Mouse (Mus musculus) intestine, embryonic 15.5 days (tissue): ENCODE results near the gene B3galt4. TPM values are rescaled to one million over a fixed set of nuclear protein-coding genes. Genes with fewer than 3 reads are reported as not detected.
A peak's percentile ranks its signal among the peaks of the same experiment; 100 is the strongest.
"Not testable (repeated sequence)": the region's sequence is repeated elsewhere in the genome, so short reads cannot be mapped to it uniquely, and the experiment has no call there.

Source experiments
- ATAC-seq: fragments of 200-750 bp; cut with Nextera tagmentation; 2 replicates; pipeline ENCODE4 v1.8.0; 2017; ENCODE audit warnings: moderate TSS enrichment, moderate library complexity
- H3K27ac ChIP-seq: fragments of 300-500 bp; sonication (generic); 2 replicates; pipeline ENCODE4 v1.5.1; 2015; ENCODE audit warnings: mild to moderate bottlenecking, inconsistent platforms
- H3K27me3 ChIP-seq: fragments of 300-500 bp; sonication (generic); replicated peaks from 2 replicates; pipeline ENCODE4 v1.6.1; 2015; ENCODE audit warnings: inconsistent platforms
- H3K36me3 ChIP-seq: fragments of 300-500 bp; sonication (generic); 2 replicates; pipeline ENCODE4 v1.6.1; 2015; ENCODE audit warnings: inconsistent platforms
- H3K4me1 ChIP-seq: fragments of 300-500 bp; sonication (generic); replicated peaks from 2 replicates; pipeline ENCODE4 v1.6.1; 2015; ENCODE audit warnings: inconsistent platforms
- H3K4me2 ChIP-seq: fragments of 300-500 bp; sonication (generic); replicated peaks from 2 replicates; pipeline ENCODE4 v1.6.1; 2015; ENCODE audit warnings: mild to moderate bottlenecking, inconsistent platforms
- H3K4me3 ChIP-seq: fragments of 300-500 bp; sonication (generic); replicated peaks from 2 replicates; pipeline ENCODE4 v1.5.1; 2015; ENCODE audit warnings: inconsistent platforms
- H3K9ac ChIP-seq: fragments of 300-500 bp; sonication (generic); 2 replicates; pipeline ENCODE4 v1.6.1; 2015; ENCODE audit warnings: inconsistent platforms
- H3K9me3 ChIP-seq: fragments of 300-500 bp; sonication (generic); 2 replicates; pipeline ENCODE4 v1.6.1; 2016; ENCODE audit warnings: inconsistent platforms
- WGBS: fragments of 180-500 bp; shearing (Covaris S2); methylation state at CpG from one replicate; pipeline ENCODE4 v1.1.7; 2015; 5-methylcytosine and 5-hydroxymethylcytosine counted together
- polyA plus RNA-seq: library from polyadenylated mRNA; unstranded; fragments of >200 nt; fragmentation: Nextera tagmentation; extraction: Ambion mirVana; gene quantifications from 2 replicates; pipeline ENCODE4 v1.2.1, GENCODE M21; 2015

The B3galt4 gene
- polyA plus RNA-seq, 1 experiment from 2014 or later, result 9.8 TPM

DNA sequence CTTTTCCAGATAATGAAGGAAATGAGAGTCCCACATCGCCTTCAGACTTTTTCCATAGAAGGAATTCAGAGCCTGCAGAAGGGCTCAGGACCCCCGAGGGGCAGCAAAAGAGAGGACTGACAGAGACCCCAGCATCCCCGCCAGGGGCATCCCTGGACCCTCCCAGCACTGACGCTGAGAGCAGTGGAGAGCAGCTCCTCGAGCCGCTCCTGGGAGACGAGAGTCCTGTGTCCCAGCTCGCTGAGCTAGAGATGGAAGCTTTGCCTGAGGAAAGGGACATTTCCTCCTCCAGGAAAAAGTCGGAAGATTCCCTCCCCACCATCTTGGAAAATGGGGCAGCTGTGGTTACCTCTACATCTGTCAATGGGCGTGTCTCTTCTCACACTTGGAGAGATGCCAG is 38.0 kb downstream of the B3galt4 start:
- ATAC-seq, result no peak
- H3K27ac ChIP-seq, result no peak overlapping the region
- no peak overlapping the region for H3K4me2 ChIP-seq
- no peak overlapping the region for H3K9ac ChIP-seq
- WGBS, result 90% methylated on average over 10 of the region's 10 CpGs
- H3K27me3 ChIP-seq, result no peaks in the 10 kb centered on the region
- H3K4me1 ChIP-seq, result peaks cover 32% of the 10 kb centered on the region
- H3K9me3 ChIP-seq, result no peaks in the 10 kb centered on the region
- H3K4me3 ChIP-seq, result no peak overlapping the region
- H3K36me3 ChIP-seq, result peaks cover 46% of the 10 kb centered on the region

DNA sequence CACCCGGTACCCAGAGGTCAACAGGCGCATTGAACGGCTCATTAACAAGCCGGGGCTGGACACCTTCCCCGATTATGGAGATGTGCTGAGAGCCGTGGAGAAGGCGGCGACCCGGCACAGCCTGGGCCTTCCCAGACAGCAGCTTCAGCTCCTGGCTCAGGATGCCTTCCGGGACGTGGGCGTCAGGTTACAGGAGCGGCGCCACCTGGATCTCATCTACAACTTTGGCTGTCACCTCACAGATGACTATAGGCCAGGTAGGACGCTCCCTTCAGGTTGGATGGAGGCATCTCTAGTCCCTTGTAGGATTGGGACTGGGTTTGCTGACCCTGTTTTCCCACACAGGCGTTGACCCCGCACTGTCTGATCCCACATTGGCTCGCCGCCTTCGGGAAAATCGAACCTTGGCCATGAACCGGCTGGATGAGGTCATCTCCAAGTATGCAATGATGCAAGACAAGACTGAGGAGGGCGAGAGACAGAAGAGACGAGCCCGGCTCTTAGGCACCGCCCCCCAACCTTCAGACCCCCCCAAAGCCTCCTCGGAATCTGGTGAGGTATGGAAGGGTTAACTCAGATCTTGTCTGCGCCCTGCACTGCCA is 39.4 kb downstream of the B3galt4 start:
- no peaks in the 10 kb centered on the region for H3K9me3 ChIP-seq
- WGBS, result 90% methylated on average over 28 of the region's 28 CpGs
- no peak for ATAC-seq
- H3K9ac ChIP-seq, result no peak overlapping the region
- peaks cover 36% of the 10 kb centered on the region for H3K36me3 ChIP-seq
- peaks cover 32% of the 10 kb centered on the region for H3K4me1 ChIP-seq
- H3K27me3 ChIP-seq, result no peaks in the 10 kb centered on the region
- no peak overlapping the region for H3K4me2 ChIP-seq
- no peak overlapping the region for H3K27ac ChIP-seq
- H3K4me3 ChIP-seq, result no peak overlapping the region

DNA sequence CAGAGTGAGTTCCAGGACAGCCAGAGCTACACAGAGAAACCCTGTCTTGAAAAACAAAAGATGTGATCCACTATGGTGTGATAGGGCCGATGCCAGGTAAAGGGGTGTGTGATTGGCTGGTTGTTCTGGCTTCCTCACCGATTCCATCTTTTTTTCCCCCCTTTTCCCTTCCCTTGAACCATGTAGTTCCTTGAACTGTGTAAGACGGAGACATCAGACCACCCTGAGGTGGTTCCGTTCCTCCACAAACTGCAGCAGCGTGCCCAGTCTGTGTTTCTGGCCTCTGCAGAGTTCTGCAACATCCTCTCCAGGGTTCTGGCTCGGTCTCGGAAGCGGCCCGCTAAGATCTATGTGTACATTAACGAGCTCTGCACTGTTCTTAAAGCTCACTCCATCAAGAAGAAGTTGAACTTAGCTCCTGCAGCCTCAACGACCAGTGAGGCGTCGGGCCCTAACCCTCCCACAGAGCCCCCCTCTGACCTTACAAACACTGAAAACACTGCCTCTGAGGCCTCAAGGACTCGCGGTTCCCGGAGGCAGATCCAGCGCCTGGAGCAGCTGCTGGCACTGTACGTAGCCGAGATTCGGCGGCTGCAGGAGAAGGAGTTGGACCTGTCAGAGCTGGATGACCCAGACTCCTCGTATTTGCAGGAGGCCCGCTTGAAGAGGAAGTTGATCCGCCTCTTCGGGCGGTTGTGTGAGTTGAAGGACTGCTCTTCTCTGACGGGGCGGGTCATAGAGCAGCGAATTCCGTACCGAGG is 40.1 kb downstream of the B3galt4 start:
- H3K27ac ChIP-seq, result no peak overlapping the region
- no peak overlapping the region for H3K9ac ChIP-seq
- H3K4me1 ChIP-seq, result peaks cover 27% of the 10 kb centered on the region
- 90% methylated on average over 31 of the region's 31 CpGs for WGBS
- no peak for ATAC-seq
- no peak overlapping the region for H3K4me3 ChIP-seq
- no peaks in the 10 kb centered on the region for H3K27me3 ChIP-seq
- H3K36me3 ChIP-seq, result peaks cover 36% of the 10 kb centered on the region
- H3K9me3 ChIP-seq, result no peaks in the 10 kb centered on the region
- H3K4me2 ChIP-seq, result no peak overlapping the region

DNA sequence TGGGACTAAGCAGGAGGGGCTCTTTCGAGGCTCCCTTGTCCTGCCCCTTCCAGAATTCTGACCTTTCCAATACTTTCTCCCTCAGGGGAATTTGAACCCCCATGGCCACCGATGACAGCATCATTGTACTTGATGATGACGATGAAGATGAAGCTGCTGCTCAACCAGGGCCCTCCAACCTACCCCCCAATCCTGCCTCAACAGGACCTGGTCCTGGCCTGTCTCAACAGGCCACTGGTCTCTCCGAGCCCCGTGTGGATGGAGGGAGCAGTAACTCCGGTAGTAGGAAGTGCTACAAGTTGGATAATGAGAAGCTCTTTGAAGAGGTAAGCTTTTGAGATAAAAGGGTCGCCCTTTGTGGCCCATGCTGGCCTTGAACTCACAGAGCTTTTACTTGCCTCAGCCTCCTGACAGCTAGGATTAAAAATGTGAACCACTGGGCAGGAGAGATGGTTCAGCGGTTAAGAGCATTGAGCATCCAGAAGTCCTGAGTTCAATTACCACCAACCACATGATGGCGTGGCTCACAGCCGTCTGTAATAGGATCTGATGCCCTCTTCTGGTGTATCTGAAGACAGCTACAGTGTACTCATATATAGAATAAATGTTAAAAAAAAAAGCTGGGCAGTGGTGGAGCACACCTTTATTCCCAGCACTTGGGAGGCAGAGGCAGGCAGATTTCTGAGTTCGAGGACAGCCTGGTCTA is 40.8 kb downstream of the B3galt4 start:
- Histone ChIP-seq H3K27me3 (no peaks in the 10 kb centered on the region), H3K4me3 (peak overlapping the region; percentile 85), H3K36me3 (peaks cover 36% of the 10 kb centered on the region), H3K9ac (peak overlapping the region; percentile 92), H3K27ac (peak overlapping the region; percentile 92; the same call in 1 of the 2 replicates), H3K4me1 (peaks cover 27% of the 10 kb centered on the region), H3K9me3 (no peaks in the 10 kb centered on the region), H3K4me2 (peak overlapping the region; percentile 88)
- no peak for ATAC-seq
- 42% methylated on average over 11 of the region's 11 CpGs for WGBS

DNA sequence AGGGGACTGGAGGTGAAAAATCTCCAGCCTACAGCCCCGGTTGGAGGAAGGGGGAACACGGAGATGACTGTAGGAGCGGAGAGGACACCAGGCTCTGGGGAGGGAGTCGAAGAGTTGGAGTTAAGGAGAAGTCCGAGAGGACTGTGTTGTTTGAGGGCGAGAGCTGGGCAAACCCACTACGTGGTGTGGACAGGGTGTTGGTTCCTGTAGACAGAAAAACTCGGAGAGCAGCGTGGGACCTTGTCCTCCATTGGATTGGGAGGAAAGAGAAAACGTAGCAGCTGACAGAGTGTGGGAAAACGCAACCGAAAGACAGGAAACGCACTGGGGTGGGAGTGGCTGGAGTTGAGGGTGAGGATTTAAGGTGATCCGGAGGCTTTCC is 41.4 kb downstream of the B3galt4 start:
- WGBS, result 0% methylated on average over 14 of the region's 14 CpGs
- H3K4me1 ChIP-seq, result peaks cover 23% of the 10 kb centered on the region
- H3K9ac ChIP-seq, result peak overlapping the region; percentile 92
- no peaks in the 10 kb centered on the region for H3K9me3 ChIP-seq
- H3K27ac ChIP-seq, result peak overlapping the region; percentile 92
- peak; percentile 1; the same call in 1 of the 2 replicates for ATAC-seq
- H3K27me3 ChIP-seq, result no peaks in the 10 kb centered on the region
- peak overlapping the region; percentile 85 for H3K4me3 ChIP-seq
- H3K4me2 ChIP-seq, result peak overlapping the region; percentile 88
- peaks cover 32% of the 10 kb centered on the region for H3K36me3 ChIP-seq

DNA sequence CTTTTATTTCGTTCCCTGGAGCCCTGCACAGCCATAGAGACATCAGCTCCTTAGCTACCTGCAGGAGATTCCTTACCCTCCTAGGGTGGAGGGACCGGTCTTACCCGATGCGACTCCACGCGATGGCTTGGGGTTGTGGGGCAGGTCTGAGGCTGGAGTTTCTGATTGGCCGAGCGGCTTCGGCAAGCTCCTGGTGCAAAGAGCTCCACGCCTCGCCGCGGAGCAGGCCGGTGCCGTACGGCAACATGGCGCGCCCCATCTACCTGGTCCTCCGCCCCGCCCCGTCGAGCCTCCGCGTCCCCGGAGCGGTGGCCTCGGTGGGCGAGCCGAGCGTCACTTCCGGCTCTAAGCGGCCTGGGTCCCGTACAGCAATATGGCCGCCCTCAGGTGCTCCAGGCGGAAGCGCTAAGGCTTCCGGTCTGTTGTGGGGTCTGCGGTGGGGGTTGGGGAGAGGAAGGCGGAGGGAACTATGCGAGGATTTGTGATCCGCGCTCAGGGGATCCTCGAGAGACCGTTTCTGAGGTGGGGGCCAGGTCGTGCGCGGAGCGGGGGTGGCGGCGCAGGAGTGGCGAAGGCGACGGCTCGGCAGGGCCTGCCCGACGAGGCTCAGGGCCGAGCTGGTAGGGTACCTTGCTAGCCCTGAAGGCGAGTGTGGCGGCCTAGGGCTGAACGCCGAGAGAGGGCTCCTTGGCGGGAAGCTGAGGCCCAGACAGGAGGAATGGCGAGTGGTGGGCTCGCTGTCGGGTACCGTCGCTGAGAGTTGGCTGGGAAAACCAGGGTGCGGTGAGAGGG is 42.0 kb downstream of the B3galt4 start, which contains the start of gene Daxx:
Daxx (plus strand) TSS at position 338 of the 792 bp plus-strand sequence.
- Histone ChIP-seq H3K4me1 (peaks cover 20% of the 10 kb centered on the region), H3K9me3 (no peaks in the 10 kb centered on the region), H3K36me3 (peaks cover 30% of the 10 kb centered on the region), H3K27ac (peak within 1 kb of the TSS; percentile 92), H3K4me2 (peak within 1 kb of the TSS; percentile 88), H3K9ac (peak within 1 kb of the TSS; percentile 92), H3K27me3 (no peaks in the 10 kb centered on the region), H3K4me3 (peak within 1 kb of the TSS; percentile 85)
- WGBS, result under 1% methylated on average over 68 of the region's 68 CpGs
- peak; percentile 97 for ATAC-seq

DNA sequence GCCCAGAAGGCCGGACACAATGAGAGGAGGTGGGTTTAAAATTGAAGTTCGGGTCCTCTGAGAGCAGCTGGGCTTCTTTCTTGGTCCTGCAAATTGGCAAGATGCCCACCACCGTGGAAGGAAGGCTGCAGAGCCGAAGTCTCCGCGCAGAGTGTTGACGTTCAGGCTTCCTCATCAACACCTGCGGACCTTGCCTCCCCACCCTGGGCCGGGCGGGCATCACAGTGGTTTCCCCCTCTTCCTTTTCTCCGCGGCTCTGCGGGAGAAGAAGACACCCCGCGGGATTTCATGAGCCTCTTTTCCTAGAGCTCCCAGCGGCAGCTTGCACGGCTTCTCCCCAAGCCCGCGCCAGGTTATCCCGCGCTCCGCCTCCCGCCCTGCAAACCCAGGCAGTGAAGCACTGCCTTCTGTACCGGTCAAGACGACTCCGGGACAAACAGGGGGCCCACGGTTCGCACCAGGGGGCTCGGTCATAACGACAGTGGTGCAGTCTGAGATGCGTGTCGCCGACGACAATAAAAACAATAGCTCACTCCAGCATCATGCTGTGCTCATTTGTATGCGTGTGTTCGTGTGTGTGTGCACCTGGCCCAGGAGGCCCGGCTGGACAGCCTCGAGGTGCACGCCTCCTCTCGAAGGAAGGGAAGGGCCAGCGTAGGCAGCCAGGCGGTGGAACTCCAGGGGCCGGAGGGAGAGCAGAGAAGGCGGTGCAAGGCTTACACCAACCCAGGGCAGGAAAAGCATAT is 42.8 kb downstream of the B3galt4 start:
- peak; percentile 73 for ATAC-seq
- Histone ChIP-seq H3K9ac (peak overlapping the region; percentile 54), H3K4me2 (peak overlapping the region; percentile 88), H3K4me1 (peaks cover 20% of the 10 kb centered on the region), H3K27ac (peak overlapping the region; percentile 92), H3K9me3 (no peaks in the 10 kb centered on the region), H3K4me3 (peak overlapping the region; percentile 85), H3K36me3 (peaks cover 22% of the 10 kb centered on the region), H3K27me3 (no peaks in the 10 kb centered on the region)
- under 1% methylated on average over 44 of the region's 44 CpGs for WGBS

DNA sequence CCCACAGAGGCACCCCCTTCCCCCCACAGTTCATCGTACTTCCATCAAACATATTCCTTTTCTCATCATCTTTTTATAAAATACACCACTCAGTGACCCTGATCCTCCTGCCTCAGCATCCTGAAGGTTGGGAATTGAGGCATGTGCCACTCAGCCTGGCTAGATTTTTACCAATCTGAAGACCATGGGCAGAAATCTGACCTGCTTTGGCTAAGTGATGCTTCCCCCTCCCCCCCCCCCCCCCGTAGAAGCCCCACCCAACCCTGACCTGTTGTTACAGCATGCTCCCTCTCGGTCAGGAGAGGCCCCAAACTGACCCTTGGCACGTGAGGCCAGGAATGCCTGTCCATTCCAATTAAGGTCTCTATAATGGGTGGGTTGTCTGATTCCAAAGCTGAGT is 46.5 kb downstream of the B3galt4 start, which contains the start of gene Platr17:
Platr17 (plus strand) TSS at position 301 of the 400 bp plus-strand sequence.
- not testable (repeated sequence) for H3K9me3 ChIP-seq, H3K27ac ChIP-seq, H3K36me3 ChIP-seq, H3K4me2 ChIP-seq, H3K4me1 ChIP-seq, ATAC-seq, H3K9ac ChIP-seq, H3K27me3 ChIP-seq, H3K4me3 ChIP-seq
- WGBS, result 36% methylated on average over 3 of the region's 4 CpGs

DNA sequence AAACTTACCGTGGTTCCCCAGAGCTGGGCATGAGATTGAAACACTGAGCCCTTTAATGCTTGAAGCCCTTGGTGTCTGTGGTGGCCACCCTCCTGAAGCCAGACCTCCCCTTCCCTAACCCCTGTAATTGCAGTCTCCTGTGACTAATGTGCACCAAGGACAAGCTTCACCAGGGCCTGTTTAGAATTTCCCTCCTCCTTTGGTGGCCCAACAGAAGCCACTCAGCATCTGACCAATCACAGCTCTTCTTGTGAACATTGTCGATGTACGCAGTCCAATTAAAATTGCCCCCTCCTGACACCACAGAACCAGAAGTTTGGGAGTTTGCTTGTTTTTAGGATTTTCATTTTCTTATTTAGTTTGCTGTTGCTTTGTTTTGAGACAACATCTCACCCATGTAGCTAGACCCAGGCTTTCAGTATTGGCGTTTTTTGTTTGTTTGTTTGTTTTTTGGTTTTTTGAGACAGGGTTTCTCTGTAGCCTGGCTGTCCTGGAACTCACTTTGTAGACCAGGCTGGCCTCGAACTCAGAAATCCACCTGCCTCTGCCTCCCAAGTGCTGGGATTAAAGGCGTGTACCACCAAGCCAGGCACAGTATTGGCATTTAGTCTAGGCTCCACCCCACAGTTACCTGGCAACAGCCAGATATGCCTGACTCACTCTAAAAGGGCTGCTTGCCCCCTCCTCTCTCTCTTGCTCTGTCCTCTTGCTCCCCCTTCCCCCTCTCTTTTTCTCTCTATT is 47.2 kb downstream of the B3galt4 start:
- H3K36me3 ChIP-seq, H3K4me3 ChIP-seq, H3K27ac ChIP-seq, H3K4me1 ChIP-seq, H3K9me3 ChIP-seq, H3K27me3 ChIP-seq, ATAC-seq, H3K9ac ChIP-seq, H3K4me2 ChIP-seq: not testable (repeated sequence)
- WGBS, result 72% methylated on average over 6 of the region's 6 CpGs

DNA sequence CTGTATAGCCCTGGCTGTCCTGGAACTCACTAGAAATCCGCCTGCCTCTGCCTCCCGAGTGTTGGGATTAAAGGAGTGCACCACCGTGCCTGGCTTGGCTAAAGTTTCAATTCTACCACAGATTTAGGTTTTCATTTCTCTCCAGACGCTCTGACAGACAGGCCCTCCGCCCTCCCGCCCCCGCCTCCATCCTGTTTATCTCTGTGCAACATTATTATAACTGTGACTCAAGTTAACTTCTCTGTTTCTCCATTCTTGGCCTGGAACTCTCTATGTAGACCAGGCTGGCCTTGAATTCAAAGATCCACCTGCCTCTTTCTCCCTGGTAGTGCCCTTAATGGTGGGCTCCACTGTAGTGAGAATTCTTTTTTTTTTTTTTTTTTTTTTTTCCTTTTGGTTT is 48.8 kb downstream of the B3galt4 start:
- Histone ChIP-seq H3K9me3 (no peaks in the 10 kb centered on the region), H3K27me3 (no peaks in the 10 kb centered on the region), H3K4me2 (no peak overlapping the region), H3K4me3 (no peak overlapping the region), H3K36me3 (no peaks in the 10 kb centered on the region), H3K9ac (no peak overlapping the region), H3K4me1 (no peaks in the 10 kb centered on the region), H3K27ac (no peak overlapping the region)
- WGBS, result 81% methylated on average over 7 of the region's 7 CpGs
- ATAC-seq, result no peak

DNA sequence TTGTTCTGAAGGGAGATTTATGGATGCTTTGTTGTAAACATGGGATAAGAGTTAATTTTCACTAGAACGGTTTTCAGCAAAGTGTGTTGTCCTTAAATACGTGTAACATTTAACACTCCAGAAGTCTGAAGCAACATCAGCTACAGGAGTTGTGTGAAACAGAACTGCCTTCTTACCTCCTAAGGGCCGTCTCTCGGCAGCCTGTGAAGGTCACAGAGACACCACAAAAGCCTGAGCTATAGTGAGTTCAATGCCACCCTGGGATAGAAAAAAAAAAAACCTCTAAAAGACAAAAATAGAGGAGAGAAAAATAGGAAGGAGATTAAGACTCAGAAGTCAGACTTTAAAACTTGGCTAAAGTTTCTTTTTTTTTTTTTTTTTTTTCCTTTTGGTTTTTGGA is 49.2 kb downstream of the B3galt4 start:
- no peaks in the 10 kb centered on the region for H3K4me1 ChIP-seq
- H3K36me3 ChIP-seq, result no peaks in the 10 kb centered on the region
- H3K4me2 ChIP-seq, result no peak overlapping the region
- ATAC-seq, result no peak
- no peaks in the 10 kb centered on the region for H3K27me3 ChIP-seq
- H3K27ac ChIP-seq, result no peak overlapping the region
- H3K9ac ChIP-seq, result no peak overlapping the region
- H3K4me3 ChIP-seq, result no peak overlapping the region
- H3K9me3 ChIP-seq, result no peaks in the 10 kb centered on the region
- WGBS, result 26% methylated on average over 4 of the region's 4 CpGs
